Mouse (Mus musculus) central nervous system, embryonic 14 days (tissue): Measurements from ENCODE around the gene Rragd. TPM values are rescaled to one million over a fixed set of nuclear protein-coding genes. Genes with fewer than 3 reads are reported as not detected.

Experiments used
- polyA plus RNA-seq: library from polyadenylated mRNA; depleted of rRNA; stranded (reverse); fragments of >200 nt; gene quantifications from 2 replicates; pipeline ENCODE4 v1.2.3, GENCODE M21; 2012; rRNA removed

Gene Rragd
- 19.9 and 21.2 TPM in 2 replicates for polyA plus RNA-seq

GRCm38 (mm10) chr4:32982716-32983175, at the start of gene Rragd:
Gene Rragd (plus strand): TSS chr4:32983037.

GRCm38 (mm10) chr4:32950356-32951034, 32.3 kb upstream of the Rragd start, which contains the start of gene Ankrd6:
Gene Ankrd6 (minus strand): TSS chr4:32950841.

GRCm38 (mm10) chr4:33031195-33031960, 48.5 kb downstream of the Rragd start, which contains the start of gene Ube2j1:
Gene Ube2j1 (plus strand): TSS chr4:33031416.

GRCm38 (mm10) chr4:33062981-33063380, 80.1 kb downstream of the Rragd start, which contains the start of gene Gabrr2:
Gene Gabrr2 (plus strand): TSS chr4:33062999.

Other genes starting within 250 kb of the Rragd start
- gene Lyrm2, start 182.8 kb upstream of the Rragd start, polyA plus RNA-seq = 98.3 and 112 TPM in 2 replicates
- 14.4 and 17.3 TPM in 2 replicates for gene Ankrd6, start 32.2 kb upstream of the Rragd start, polyA plus RNA-seq
- gene Ube2j1, start 48.4 kb downstream of the Rragd start, polyA plus RNA-seq = 37.0 TPM in 2 replicates
- 0.60 and 0.79 TPM in 2 replicates for gene Gabrr2, start 80.0 kb downstream of the Rragd start, polyA plus RNA-seq
- 0.20 and 0.41 TPM in 2 replicates for gene Gabrr1, start 149.5 kb downstream of the Rragd start, polyA plus RNA-seq
- 3.5 and 4.1 TPM in 2 replicates for gene Pm20d2, start 206.7 kb downstream of the Rragd start, polyA plus RNA-seq
- gene Srsf12, start 226.0 kb downstream of the Rragd start, polyA plus RNA-seq = 22.9 and 25.5 TPM in 2 replicates